Mouse (Mus musculus) testis, adult 2 months (tissue): Measurements from ENCODE around the gene Gm37240. TPM values are rescaled to one million over a fixed set of nuclear protein-coding genes. Genes with fewer than 3 reads are reported as not detected.

ENCODE experiments used
- H3K27ac ChIP-seq: fragments of 200-500 bp; 2 replicates; pipeline ENCODE4 v1.5.1; 2012; ENCODE audit warnings: low read depth, low read length; ENCODE audit not compliant: control insufficient read depth, insufficient read depth
- H3K27me3 ChIP-seq: fragments of 200-500 bp; 2 replicates; pipeline ENCODE4 v1.6.1; 2012; ENCODE audit warnings: mild to moderate bottlenecking, low read length, moderate library complexity; ENCODE audit not compliant: control insufficient read depth, insufficient read depth
- H3K36me3 ChIP-seq: fragments of 200-500 bp; 2 replicates; pipeline ENCODE4 v1.6.1; 2012; ENCODE audit warnings: mild to moderate bottlenecking, low read length; ENCODE audit not compliant: control insufficient read depth, insufficient read depth
- H3K4me1 ChIP-seq: fragments of 200-500 bp; 2 replicates; pipeline ENCODE4 v1.6.1; 2012; ENCODE audit warnings: low read length; ENCODE audit not compliant: control insufficient read depth, insufficient read depth
- H3K4me3 ChIP-seq: fragments of 200-500 bp; 2 replicates; pipeline ENCODE4 v1.5.1; 2012; ENCODE audit warnings: low read depth, mild to moderate bottlenecking, low read length, moderate library complexity, mixed read lengths; ENCODE audit not compliant: control insufficient read depth
- CTCF ChIP-seq: fragments of 200-500 bp; IDR thresholded peaks from 2 replicates; pipeline ENCODE4 v1.5.1; 2012; ENCODE audit warnings: low read depth, mild to moderate bottlenecking, inconsistent platforms, low read length, moderate library complexity; ENCODE audit not compliant: control insufficient read depth, insufficient read depth, insufficient replicate concordance
- POLR2A ChIP-seq: fragments of 200-500 bp; IDR thresholded peaks from 2 replicates; pipeline ENCODE4 v1.6.1; 2012; ENCODE audit warnings: low read depth, mild to moderate bottlenecking, inconsistent platforms, low read length, moderate library complexity; ENCODE audit not compliant: control insufficient read depth
- polyA plus RNA-seq: library from polyadenylated mRNA; depleted of rRNA; stranded (reverse); fragments of >200 nt; gene quantifications from 2 replicates; pipeline ENCODE4 v1.2.3, GENCODE M21; 2012

The Gm37240 gene
- polyA plus RNA-seq, 1 experiment = not detected

DNA sequence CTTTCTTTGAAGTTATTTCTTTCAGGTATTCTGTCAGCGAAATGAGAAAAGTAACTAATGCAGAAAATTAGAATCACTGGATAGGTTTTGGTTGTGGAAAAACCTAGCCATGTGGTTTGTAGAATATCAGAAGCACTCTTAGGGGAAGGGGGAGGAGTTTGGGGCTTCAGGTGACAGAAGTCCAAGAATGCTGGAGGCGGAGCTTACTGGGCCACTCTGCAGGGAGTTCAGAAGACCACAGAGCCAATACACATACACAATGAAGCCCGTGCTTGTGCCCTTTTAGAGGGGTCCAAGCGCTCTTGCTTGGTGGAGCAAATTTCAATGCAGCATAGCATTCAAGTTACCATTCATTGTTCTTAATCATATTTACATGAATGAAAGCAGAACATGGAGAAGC is 138.5 kb downstream of the Gm37240 start:
- TF ChIP-seq POLR2A (no peak), CTCF (no peak)
- no peak overlapping the region for H3K27ac ChIP-seq
- H3K36me3 ChIP-seq = no peaks in the 10 kb centered on the region
- H3K27me3 ChIP-seq = no peaks in the 10 kb centered on the region
- no peak overlapping the region for H3K4me3 ChIP-seq
- no peaks in the 10 kb centered on the region for H3K4me1 ChIP-seq

DNA sequence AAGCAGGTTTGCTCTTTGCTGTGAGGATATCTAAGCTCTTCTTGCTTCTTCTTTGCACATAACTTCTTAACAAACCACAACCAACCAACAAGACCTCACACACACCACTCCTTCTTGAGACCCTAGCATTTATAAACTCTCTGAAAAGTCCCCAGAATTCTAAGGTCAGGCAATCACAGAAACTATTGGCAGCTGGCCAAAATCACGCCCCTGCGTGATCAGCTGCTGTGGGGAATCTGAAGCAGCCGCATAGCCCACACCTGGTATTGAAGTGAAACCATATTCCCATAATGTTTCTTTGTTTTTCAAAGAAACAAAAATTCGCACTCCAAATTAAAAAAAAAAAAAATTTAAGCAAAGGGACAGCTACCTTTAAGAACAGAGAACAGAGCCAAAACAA is 141.2 kb downstream of the Gm37240 start:
- no peak for TF ChIP-seq POLR2A
- no peak for TF ChIP-seq CTCF
- H3K27me3 ChIP-seq = no peaks in the 10 kb centered on the region
- H3K27ac ChIP-seq = no peak overlapping the region
- no peaks in the 10 kb centered on the region for H3K4me1 ChIP-seq
- H3K4me3 ChIP-seq = no peak overlapping the region
- H3K36me3 ChIP-seq = no peaks in the 10 kb centered on the region

DNA sequence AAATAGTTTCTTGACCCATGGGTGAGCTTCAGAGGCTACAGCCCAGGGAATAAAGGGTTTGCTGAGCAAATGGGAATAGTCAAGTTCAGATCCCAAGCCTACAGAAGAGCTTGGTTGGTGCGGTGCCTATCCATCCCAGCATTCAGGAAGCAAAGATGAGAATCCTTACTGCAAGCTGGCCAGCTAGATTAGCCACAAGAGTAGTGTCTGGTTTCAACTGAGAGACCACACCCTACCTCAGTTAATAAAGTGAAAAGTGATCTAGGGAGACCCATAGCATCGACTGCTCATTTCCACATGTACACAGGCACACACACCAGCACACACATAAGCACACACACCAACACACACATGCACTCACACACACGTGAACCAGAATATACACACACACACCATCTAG is 145.6 kb downstream of the Gm37240 start:
- Histone ChIP-seq H3K27ac (no peak overlapping the region), H3K4me1 (no peaks in the 10 kb centered on the region), H3K4me3 (no peak overlapping the region), H3K27me3 (no peaks in the 10 kb centered on the region), H3K36me3 (no peaks in the 10 kb centered on the region)
- TF ChIP-seq POLR2A = no peak
- TF ChIP-seq CTCF = no peak

DNA sequence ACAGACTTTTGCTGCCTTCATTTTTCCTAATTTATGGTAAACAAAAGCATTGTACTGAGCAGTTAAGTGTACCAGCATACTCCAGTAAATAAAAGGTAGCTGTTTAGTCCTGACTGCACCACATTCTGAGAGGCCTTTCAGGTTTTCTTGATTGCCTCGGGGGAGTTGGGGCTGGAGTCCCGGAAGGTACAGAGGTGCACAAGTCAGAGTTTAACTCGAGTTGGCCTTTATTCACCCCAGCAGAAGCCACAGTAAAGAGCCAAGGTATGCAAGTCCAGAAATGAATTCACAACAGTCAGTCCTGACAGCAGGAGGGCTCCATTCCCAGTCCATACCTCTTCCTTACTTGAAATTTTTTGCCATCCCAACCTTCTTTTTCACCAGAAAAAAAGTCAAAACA is 148.7 kb downstream of the Gm37240 start:
- no peaks in the 10 kb centered on the region for H3K27me3 ChIP-seq
- H3K27ac ChIP-seq = no peak overlapping the region
- TF ChIP-seq CTCF = no peak
- no peak for TF ChIP-seq POLR2A
- H3K4me1 ChIP-seq = no peaks in the 10 kb centered on the region
- no peaks in the 10 kb centered on the region for H3K36me3 ChIP-seq
- no peak overlapping the region for H3K4me3 ChIP-seq

DNA sequence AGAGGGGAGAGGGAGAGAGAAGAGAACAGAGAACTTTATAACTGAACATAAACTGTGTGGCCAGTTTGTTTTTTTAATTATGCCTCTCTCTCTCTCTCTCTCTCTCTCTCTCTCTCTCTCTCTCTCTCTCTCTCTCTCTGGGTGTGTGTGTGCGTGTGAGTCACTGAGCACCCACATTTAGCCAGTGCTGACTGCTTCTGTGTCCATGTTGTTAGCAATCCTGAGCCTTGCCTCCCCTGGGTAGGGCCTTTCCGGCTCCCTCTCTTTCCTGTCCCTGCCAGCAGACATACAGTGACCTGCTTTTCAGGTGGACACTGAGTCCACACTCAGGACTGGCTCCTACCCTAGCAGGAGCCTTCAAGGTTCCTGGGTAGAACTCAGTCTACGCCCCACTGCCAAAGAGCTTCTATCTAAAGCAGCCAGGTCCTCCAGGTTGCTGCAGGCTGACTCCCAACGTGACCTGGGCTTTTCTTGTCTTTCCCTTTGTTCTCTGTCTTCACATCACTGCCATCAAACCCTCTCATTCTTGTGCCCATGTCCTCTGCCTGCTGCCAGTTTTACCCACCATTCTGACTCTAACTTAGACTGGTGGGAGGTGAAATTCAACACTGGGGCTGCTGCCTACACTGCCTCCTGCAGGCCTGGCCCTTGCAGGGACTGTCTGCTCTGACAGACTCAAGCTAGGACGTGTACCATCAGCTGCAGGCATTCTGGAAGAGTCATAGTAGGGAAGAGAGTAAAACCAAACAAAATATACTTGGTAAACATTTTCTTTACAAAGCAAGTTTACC is 153.2 kb downstream of the Gm37240 start:
- Histone ChIP-seq H3K27ac (no peak overlapping the region), H3K27me3 (no peaks in the 10 kb centered on the region), H3K4me1 (no peaks in the 10 kb centered on the region), H3K36me3 (no peaks in the 10 kb centered on the region), H3K4me3 (no peak overlapping the region)
- TF ChIP-seq CTCF = no peak
- TF ChIP-seq POLR2A = no peak

DNA sequence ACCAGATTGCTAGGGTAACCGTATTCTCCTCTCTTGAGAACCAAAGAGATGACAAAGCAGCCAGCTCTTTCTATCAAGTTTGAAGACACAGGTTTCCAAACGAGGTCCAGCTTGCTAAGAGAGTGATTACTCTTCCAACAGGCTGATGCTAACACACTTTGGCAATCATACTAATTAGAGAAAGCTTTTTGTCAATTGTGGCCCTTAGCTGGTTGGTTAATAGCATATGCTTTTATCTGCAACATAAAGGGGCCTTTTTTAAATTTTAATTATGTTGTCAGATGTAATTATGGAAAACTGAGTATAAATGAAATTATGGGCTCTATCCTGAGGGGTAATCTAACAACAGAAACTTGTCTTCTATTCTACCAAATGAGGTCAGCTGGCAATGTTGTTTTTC is 160.1 kb downstream of the Gm37240 start:
- H3K4me1 ChIP-seq = no peaks in the 10 kb centered on the region
- H3K27me3 ChIP-seq = no peaks in the 10 kb centered on the region
- no peaks in the 10 kb centered on the region for H3K36me3 ChIP-seq
- no peak overlapping the region for H3K27ac ChIP-seq
- no peak overlapping the region for H3K4me3 ChIP-seq
- TF ChIP-seq CTCF (no peak), POLR2A (no peak)

DNA sequence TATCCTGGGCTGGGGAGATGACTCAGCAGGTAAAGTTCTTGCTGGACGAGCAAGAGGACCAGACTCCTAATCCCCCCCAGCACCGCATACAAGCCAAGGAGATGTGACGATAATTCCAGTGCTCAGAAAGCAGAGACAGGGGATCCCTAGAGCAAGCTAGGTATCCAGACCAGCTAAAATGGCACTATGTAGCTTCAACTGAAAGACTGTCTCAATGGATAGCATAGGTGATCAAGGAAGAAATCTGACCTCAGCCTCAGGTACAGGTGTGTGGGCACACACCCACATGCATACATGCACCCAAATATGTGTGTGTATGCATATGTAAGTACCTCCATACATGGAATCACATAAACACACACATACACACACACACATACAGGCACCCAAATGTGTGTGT is 161.3 kb downstream of the Gm37240 start:
- TF ChIP-seq CTCF (no peak), POLR2A (no peak)
- Histone ChIP-seq H3K27me3 (no peaks in the 10 kb centered on the region), H3K36me3 (no peaks in the 10 kb centered on the region), H3K4me1 (no peaks in the 10 kb centered on the region), H3K4me3 (no peak overlapping the region), H3K27ac (no peak overlapping the region)
